Mouse (Mus musculus) lung, postnatal 36 days (tissue): ENCODE results near the gene Fam50b.

Experiments used
- DNase-seq: peaks from one replicate; pipeline ENCODE4 v3.0.0; 2022; ENCODE audit warnings: mixed read lengths

Fam50b gene

GRCm38 (mm10) chr13:34734686-34735085, at the start of gene Fam50b:
TSS of gene Fam50b (plus strand) at chr13:34734850.
- no peak for DNase-seq

- no peak for DNase-seq
These were observed 49.5 kb upstream of the Fam50b start for GRCm38 (mm10) chr13:34685008-34685765.

GRCm38 (mm10) chr13:34691049-34691448, 43.6 kb upstream of the Fam50b start:
- no peak for DNase-seq

DNA sequence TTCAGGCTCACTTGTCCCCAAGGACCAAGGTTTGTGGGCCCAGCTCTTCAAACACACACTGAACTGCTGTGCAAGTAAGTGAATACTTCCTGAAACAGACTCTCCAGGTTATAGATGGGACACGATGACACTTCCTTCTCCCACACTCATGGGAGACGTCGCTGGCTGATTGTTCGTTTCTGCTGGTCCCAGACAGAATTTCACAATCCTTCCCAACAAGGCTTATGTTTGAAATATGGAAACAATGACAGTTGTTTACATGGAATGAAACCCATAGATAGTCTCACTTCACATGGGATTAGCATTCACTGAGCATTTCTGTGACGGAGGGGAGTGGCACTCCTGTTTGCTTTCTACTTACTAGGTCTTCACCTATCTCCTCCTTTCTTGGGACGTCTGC, 41.5 kb upstream of the Fam50b start:
- no peak for DNase-seq

DNA sequence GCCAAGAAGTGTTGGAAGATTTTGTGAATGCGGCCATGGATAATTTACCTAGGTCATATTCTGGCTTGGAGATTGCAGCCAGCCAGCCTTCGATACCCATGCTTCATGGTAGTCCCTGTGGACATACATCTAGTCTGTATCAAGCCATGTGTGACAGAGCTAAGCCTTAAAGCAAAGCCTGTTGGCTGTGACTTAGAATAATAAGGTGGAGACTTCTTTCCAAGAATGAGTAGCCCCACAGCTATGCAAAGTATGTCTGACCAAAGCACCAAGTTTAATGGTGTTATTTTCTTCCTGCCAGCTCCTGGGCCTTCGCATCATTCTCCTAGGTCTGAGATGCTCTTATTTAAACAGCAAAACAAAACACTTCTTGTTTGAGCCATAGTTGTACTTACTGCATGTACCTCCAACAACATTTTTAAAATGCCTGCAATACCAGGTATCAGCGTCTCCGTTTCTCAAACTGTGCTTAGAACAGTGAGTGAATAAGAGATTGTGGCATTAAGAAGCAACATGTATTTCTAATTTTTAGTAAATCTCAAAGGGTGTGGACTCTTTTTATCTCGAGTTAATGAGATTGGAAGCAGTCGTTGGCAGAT, 37.8 kb upstream of the Fam50b start:
- peak; percentile 37 for DNase-seq

DNA sequence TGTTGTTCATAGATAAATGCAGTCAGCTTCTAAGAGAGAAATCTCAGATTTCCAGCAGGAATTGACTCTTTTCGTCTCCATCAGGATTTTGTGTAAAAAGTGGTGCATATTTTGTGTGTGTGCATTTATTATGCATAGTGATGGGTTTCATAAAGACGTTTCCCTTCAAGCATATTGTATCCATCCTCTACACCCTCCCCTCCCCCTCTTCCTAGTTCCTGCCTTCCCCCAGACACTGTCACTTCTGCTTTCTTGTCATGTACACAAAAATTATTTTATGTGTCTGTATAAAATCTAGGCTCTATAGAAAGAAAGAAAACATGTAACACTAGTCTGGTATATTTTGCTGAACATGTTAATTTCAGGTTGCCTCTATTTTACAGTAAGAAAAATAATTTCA, 34.6 kb upstream of the Fam50b start:
- no peak for DNase-seq

DNA sequence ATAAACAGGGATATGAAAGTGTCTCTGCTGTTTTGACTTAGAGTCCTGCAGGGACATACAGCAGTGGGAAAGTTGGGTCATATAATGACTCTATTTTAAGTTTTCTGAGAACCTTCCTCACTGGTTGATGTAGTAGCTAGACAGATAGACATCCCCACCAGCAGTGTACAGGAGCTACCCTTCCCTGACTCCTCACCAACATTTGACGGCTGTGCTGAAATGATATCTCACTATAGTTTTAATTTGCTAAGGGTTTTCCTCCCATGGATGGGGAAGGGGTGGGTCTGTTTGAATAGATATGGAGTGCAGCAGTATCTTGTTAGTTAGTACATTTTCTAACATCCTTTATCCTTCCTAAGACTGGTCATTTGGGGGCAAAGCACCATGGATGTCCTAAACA, 34.0 kb upstream of the Fam50b start:
- DNase-seq, result no peak

DNA sequence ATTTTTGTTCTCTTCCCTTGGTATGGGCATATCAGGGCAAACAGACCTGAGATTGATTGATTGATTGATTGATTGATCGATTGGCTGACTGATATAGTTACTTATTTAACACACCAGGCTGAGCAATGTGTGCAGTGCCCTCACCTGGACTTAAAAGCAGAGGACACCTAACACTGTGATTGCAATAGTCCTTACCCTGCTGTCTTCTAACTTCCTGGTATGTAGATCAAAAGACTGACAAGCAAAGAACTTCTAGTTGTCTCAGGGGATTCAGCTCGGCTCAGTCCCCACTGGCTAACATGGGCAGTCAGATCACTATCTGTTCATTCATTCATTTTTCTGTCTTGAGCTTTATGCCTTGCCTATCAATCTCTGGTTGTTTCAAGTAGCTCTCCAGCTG, 31.3 kb upstream of the Fam50b start:
- DNase-seq, result no peak

- no peak for DNase-seq
These were observed 30.9 kb upstream of the Fam50b start for GRCm38 (mm10) chr13:34703795-34704194.

- no peak for DNase-seq
These were observed 29.8 kb upstream of the Fam50b start for GRCm38 (mm10) chr13:34704835-34705234.

DNA sequence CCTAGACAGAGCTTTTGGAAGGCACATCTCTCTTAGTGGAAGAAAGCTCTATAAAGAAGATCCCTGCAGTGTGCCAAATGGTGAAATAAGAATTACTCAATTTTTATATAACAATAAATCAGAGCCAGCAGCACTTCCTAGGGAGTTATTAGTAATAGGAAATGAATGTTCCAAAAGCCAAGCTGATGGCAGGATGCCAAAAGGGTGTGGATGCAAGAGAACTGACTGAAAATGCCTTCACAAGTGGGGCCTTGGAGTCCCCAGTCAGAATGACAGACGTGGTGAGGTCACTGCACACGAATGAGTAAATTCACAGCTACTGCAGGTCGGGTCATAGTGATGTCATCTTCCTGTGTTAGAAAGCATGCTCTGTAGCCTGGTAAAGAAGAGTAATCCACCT, 25.7 kb upstream of the Fam50b start:
- DNase-seq, result peak; percentile 99

DNA sequence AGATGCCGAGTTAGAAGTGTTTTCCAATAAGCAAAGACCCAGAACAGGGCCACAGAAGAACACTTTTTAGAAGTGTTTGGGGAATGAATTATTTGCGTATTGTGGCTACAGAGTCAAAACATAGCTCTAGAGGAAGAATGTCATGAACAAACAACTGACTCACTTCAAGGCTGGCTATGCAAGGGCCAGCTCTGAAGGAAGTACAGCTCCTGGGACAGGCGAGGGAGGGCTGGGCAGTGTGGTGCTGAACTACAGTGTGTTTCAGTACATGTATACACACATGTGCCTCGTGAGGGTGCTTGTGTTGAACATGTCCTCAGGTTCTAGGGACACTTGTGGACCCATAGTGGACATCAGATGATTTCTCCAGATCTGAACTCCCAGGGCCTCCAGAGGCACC, 25.1 kb upstream of the Fam50b start:
- peak; percentile 64 for DNase-seq

DNA sequence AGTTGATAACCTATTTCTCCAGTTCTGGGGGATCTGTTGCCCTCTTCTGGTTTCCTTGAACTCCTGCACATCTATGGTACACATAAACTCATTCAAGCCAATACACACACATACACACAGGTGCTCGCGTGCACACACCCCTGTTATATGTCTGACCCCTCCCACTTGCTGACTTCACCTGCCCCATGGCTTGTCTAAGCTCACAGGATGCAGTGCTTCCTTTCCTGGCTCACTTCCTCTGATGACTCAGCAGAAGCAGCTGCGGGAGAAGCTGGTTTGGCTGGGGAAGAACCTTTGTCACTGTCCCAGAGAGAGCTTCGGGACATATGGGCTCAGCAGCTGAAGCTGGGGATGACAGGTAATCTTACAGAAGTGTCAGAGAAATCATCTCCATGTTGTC, 23.2 kb upstream of the Fam50b start:
- DNase-seq, result no peak

DNA sequence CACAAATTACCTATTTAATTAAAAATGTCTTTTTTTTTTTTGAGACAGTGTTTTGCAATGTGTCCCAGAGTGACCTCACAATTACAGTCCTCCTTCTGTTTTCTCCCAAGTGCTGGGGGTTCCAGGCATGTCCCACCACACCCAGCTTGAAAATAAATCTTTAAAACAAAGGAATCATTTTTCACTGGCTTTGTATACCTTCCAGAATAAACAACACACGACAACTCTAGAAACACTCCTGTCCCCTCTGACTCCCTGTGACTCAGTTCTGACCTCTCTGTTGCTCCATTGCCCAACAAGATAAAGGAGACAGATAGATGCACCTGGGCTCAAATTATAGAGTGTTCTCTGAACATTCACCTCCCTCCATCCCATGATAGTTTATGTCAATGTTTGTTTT, 21.8 kb upstream of the Fam50b start:
- DNase-seq, result peak; percentile 51

- peak; percentile 68 for DNase-seq
These were observed 19.2 kb upstream of the Fam50b start for GRCm38 (mm10) chr13:34715437-34715838.

DNA sequence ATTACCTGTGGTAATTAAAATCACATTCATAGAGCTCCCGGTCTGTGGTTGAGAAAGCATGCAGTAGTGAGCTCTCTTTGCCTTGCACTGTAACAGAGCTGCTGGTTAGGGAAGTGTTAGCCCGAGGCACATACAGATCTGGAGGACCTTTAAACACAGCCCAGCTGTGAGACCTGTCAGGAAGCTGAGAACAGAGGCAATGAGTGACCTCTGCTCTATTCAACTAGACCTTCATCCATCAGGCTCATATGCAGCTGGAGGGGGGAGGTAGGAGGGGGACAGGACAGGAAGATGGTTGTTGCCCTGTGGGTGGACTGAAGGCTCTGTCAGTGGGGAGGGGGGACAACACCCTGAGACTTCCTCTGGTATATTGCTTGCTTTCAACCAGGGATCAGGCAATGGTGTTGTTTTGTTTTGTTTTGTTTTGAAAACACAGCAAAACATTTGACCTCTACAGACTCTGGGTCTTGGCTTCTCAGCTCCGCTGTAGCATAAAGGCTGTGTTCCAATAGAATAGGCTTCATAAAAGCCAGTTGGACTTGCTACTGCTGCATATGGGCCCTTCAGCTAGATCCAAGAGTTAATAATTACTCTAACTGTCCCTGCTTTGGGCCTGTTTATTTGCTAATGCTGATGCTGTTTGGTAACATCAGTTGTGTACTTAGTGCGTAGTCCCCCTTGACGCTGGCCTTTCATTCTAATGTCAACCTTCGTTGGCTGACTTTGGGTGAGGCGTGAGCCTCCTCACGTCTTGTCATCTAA, 9.6 kb upstream of the Fam50b start:
- DNase-seq, result no peak

GRCm38 (mm10) chr13:34725800-34726476, 8.7 kb upstream of the Fam50b start:
- DNase-seq, result peak; percentile 93

- no peak for DNase-seq
These were observed 8.2 kb upstream of the Fam50b start for GRCm38 (mm10) chr13:34726477-34726805.

GRCm38 (mm10) chr13:34727060-34727459, 7.6 kb upstream of the Fam50b start:
- no peak for DNase-seq

GRCm38 (mm10) chr13:34731551-34731950, 3.1 kb upstream of the Fam50b start:
- no peak for DNase-seq

- DNase-seq, result no peak
These were observed 870 bp upstream of the Fam50b start for GRCm38 (mm10) chr13:34733780-34734179.

- no peak for DNase-seq
These were observed 3.5 kb downstream of the Fam50b start for GRCm38 (mm10) chr13:34737968-34738698.

DNA sequence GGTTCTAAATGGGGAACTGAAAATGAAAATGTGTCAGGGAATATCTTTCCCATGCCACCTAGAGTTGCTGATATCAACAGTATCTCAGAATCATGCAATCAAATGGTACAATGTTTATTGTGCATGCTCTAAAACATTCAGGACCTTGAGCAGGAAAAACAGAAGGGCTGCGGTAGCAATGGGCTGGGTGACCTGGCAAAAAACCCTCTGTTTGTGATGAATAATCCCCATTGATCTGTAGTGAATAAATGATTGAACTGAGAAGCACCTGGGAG, 4.0 kb downstream of the Fam50b start:
- DNase-seq, result no peak
